Mouse (Mus musculus): ENCODE data around the gene Ppp1r14a. TPM values are rescaled to one million over a fixed set of nuclear protein-coding genes. Genes with fewer than 3 reads are reported as not detected.

Gene Ppp1r14a
- polyA plus RNA-seq, 1 experiment from 2014 or later: 17.1 TPM

GRCm38 (mm10) chr7:29338351-29338919 lies 49.3 kb downstream of the Ppp1r14a start:
- H3K4me1 ChIP-seq: peaks cover 12% of the 10 kb centered on the region
- H3K4me2 ChIP-seq (replicated peaks): no peak overlapping the region
- H3K9me3 ChIP-seq: no peaks in the 10 kb centered on the region
- ATAC-seq (ENCODE audit: insufficient number of reproducible peaks, insufficient read depth, low FRiP score, low TSS enrichment): no peak
- no peak overlapping the region for H3K27ac ChIP-seq
- H3K27me3 ChIP-seq: no peaks in the 10 kb centered on the region
- 86% methylated on average over 9 of the region's 9 CpGs for WGBS
- no peak overlapping the region for H3K9ac ChIP-seq
- peaks cover 5% of the 10 kb centered on the region; the same call in 1 of the 2 replicates for H3K36me3 ChIP-seq
- no peak overlapping the region for H3K4me3 ChIP-seq

- Histone ChIP-seq H3K9ac (no peak overlapping the region), H3K27ac (no peak overlapping the region), H3K9me3 (no peaks in the 10 kb centered on the region), H3K4me2 (replicated peaks) (no peak overlapping the region), H3K4me3 (no peak overlapping the region), H3K36me3 (peaks cover 5% of the 10 kb centered on the region; the same call in 1 of the 2 replicates), H3K27me3 (no peaks in the 10 kb centered on the region), H3K4me1 (peaks cover 12% of the 10 kb centered on the region)
- ATAC-seq (ENCODE audit: insufficient number of reproducible peaks, insufficient read depth, low FRiP score, low TSS enrichment): no peak
- WGBS: 67% methylated on average over 14 of the region's 14 CpGs
Measured at GRCm38 (mm10) chr7:29338984-29339679, 50.0 kb downstream of the Ppp1r14a start.

GRCm38 (mm10) chr7:29340247-29340646 lies 51.1 kb downstream of the Ppp1r14a start:
- Histone ChIP-seq H3K9me3 (no peaks in the 10 kb centered on the region), H3K27ac (no peak overlapping the region), H3K4me2 (replicated peaks) (no peak overlapping the region), H3K9ac (no peak overlapping the region), H3K36me3 (peaks cover 9% of the 10 kb centered on the region; the same call in 1 of the 2 replicates), H3K4me1 (peaks cover 12% of the 10 kb centered on the region), H3K27me3 (no peaks in the 10 kb centered on the region), H3K4me3 (no peak overlapping the region)
- no peak for ATAC-seq (ENCODE audit: insufficient number of reproducible peaks, insufficient read depth, low FRiP score, low TSS enrichment)
- WGBS: 75% methylated on average over 9 of the region's 9 CpGs

- ATAC-seq (ENCODE audit: insufficient number of reproducible peaks, insufficient read depth, low FRiP score, low TSS enrichment): no peak
- H3K27ac ChIP-seq: no peak overlapping the region
- peaks cover 12% of the 10 kb centered on the region for H3K4me1 ChIP-seq
Measured at GRCm38 (mm10) chr7:29340838-29341237, 51.7 kb downstream of the Ppp1r14a start.

GRCm38 (mm10) chr7:29341722-29342121 lies 52.6 kb downstream of the Ppp1r14a start:
- no peak overlapping the region for H3K4me2 ChIP-seq (replicated peaks)
- peaks cover 12% of the 10 kb centered on the region for H3K4me1 ChIP-seq
- WGBS: 65% methylated on average over 12 of the region's 12 CpGs
- H3K36me3 ChIP-seq: peaks cover 9% of the 10 kb centered on the region; the same call in 1 of the 2 replicates
- ATAC-seq (ENCODE audit: insufficient number of reproducible peaks, insufficient read depth, low FRiP score, low TSS enrichment): no peak
- H3K27me3 ChIP-seq: no peaks in the 10 kb centered on the region
- no peak overlapping the region for H3K9ac ChIP-seq
- no peak overlapping the region for H3K4me3 ChIP-seq
- no peaks in the 10 kb centered on the region for H3K9me3 ChIP-seq
- H3K27ac ChIP-seq: peak overlapping the region; percentile 67

More at GRCm38 (mm10) chr7:29340838-29341237, 51.7 kb downstream of the Ppp1r14a start:
- Histone ChIP-seq H3K9ac (no peak overlapping the region), H3K27me3 (no peaks in the 10 kb centered on the region), H3K4me2 (replicated peaks) (no peak overlapping the region), H3K4me3 (no peak overlapping the region), H3K36me3 (peaks cover 9% of the 10 kb centered on the region; the same call in 1 of the 2 replicates), H3K9me3 (no peaks in the 10 kb centered on the region)
- 93% methylated on average over 8 of the region's 8 CpGs for whole genome bisulfite sequencing

GRCm38 (mm10) chr7:29342489-29343092 lies 53.5 kb downstream of the Ppp1r14a start:
- Histone ChIP-seq H3K4me1 (peaks cover 12% of the 10 kb centered on the region), H3K27me3 (no peaks in the 10 kb centered on the region), H3K36me3 (peaks cover 14% of the 10 kb centered on the region), H3K4me2 (replicated peaks) (no peak overlapping the region), H3K27ac (peak overlapping the region; percentile 67), H3K9ac (peak overlapping the region; percentile 8; the same call in 1 of the 2 replicates), H3K9me3 (no peaks in the 10 kb centered on the region), H3K4me3 (no peak overlapping the region)
- 48% methylated on average over 8 of the region's 8 CpGs for WGBS
- no peak for ATAC-seq (ENCODE audit: insufficient number of reproducible peaks, insufficient read depth, low FRiP score, low TSS enrichment)

Other genes with a start within 250 kb of the Ppp1r14a start
- 3.7 and 4.3 TPM in 2 replicates for gene Ryr1, start 164.1 kb upstream of the Ppp1r14a start, polyA plus RNA-seq (2016; fragmentation: Nextera tagmentation; extraction: Ambion mirVana)
- gene Rasgrp4, start 154.5 kb upstream of the Ppp1r14a start, polyA plus RNA-seq (2016; fragmentation: Nextera tagmentation; extraction: Ambion mirVana): 0.92 and 1.1 TPM in 2 replicates
- 12.9 and 15.6 TPM in 2 replicates for gene Fam98c, start 133.1 kb upstream of the Ppp1r14a start, polyA plus RNA-seq (2016; fragmentation: Nextera tagmentation; extraction: Ambion mirVana)
- gene Ggn, start 119.1 kb upstream of the Ppp1r14a start, polyA plus RNA-seq (2016; fragmentation: Nextera tagmentation; extraction: Ambion mirVana): 0.59 and 0.78 TPM in 2 replicates
- gene Spred3, start 118.9 kb upstream of the Ppp1r14a start, polyA plus RNA-seq (2016; fragmentation: Nextera tagmentation; extraction: Ambion mirVana): 5.9 and 6.3 TPM in 2 replicates
- 278 and 280 TPM in 2 replicates for gene Psmd8, start 108.6 kb upstream of the Ppp1r14a start, polyA plus RNA-seq (2016; fragmentation: Nextera tagmentation; extraction: Ambion mirVana)
- 0.37 and 0.60 TPM in 2 replicates for gene Catsperg1, start 75.3 kb upstream of the Ppp1r14a start, polyA plus RNA-seq (2016; fragmentation: Nextera tagmentation; extraction: Ambion mirVana)
- 1.2 and 1.4 TPM in 2 replicates for gene Kcnk6, start 56.8 kb upstream of the Ppp1r14a start, polyA plus RNA-seq (2016; fragmentation: Nextera tagmentation; extraction: Ambion mirVana)
- 100 and 104 TPM in 2 replicates for gene Yif1b, start 51.0 kb upstream of the Ppp1r14a start, polyA plus RNA-seq (2016; fragmentation: Nextera tagmentation; extraction: Ambion mirVana)
- gene 2200002D01Rik, start 40.8 kb upstream of the Ppp1r14a start, polyA plus RNA-seq (2016; fragmentation: Nextera tagmentation; extraction: Ambion mirVana): 1.9 and 2.6 TPM in 2 replicates
- gene Spint2, start 7.4 kb upstream of the Ppp1r14a start, polyA plus RNA-seq (2016; fragmentation: Nextera tagmentation; extraction: Ambion mirVana): 94.0 and 104 TPM in 2 replicates
- gene Dpf1, start 14.6 kb downstream of the Ppp1r14a start, polyA plus RNA-seq (2016; fragmentation: Nextera tagmentation; extraction: Ambion mirVana): 25.7 and 27.9 TPM in 2 replicates
- gene Sipa1l3, start 229.3 kb downstream of the Ppp1r14a start, polyA plus RNA-seq (2016; fragmentation: Nextera tagmentation; extraction: Ambion mirVana): 13.8 and 16.3 TPM in 2 replicates